Mouse (Mus musculus): ENCODE data around the gene Lbx2.

- TF ChIP-seq POLR2A (IDR thresholded peaks at IDR 0.05; ENCODE audit: low read depth, low read length) (peak; percentile 26), CTCF (conservative IDR thresholded peaks at IDR 0.05; ENCODE audit: insufficient read depth, insufficient read length, low read depth, low read length) (no peak)
Measured at GRCm38 (mm10) chr6:83124851-83125312, 38.7 kb downstream of the Lbx2 start.
